29 mouse cellular contexts compared by ENCODE assay signal in genomic region chr12:86280000-86280399, GRCm38 (mm10). TPM values are rescaled to one million over a fixed set of nuclear protein-coding genes. Genes with fewer than 3 reads are reported as not detected.
DNase-seq lines count a peak whose midpoint lies in the region; ATAC-seq and TF ChIP-seq lines count a peak whose summit lies in the region.
"Had no signal": no experiment of that assay in that cellular context is flagged by ENCODE, and none has a peak within 500 bp of the region (broad histone marks: within the 10 kb centered on the region; RNA-seq: fewer than 3 reads in every experiment).

No protein-coding gene starts in this region.

- peak; percentile 28 for DNase-seq in midbrain, embryonic 10.5 days (ENCODE audit: low spot score)
- no peak for DNase-seq in midbrain, postnatal 0 days (ENCODE audit: low spot score)
- DNase-seq in hindbrain, embryonic 14.5 days (ENCODE audit: low spot score), result peak; percentile 49
- peak; percentile 76 for DNase-seq in midbrain, embryonic 14.5 days
- DNase-seq in left cerebral cortex, postnatal 36 days (ENCODE audit: low spot score in 2 of 2), result no peak
- no peak for DNase-seq in kidney, postnatal 4 days
- DNase-seq: adrenal gland, adult 8-10 months; cerebellum, adult 2 months; cerebellum, postnatal 36 days; gastrocnemius, postnatal 10 days; kidney, adult 9 months; kidney, postnatal 14 days; layer of hippocampus, postnatal 36 days; liver, postnatal 0 days; right cerebral cortex, postnatal 4 days; thymus, postnatal 25 days had no signal

- WGBS in forebrain, embryonic 13.5 days, result 21% methylated on average over 10 of the region's 10 CpGs
- 21% methylated on average over 10 of the region's 10 CpGs for WGBS in forebrain, embryonic 16.5 days
- 62% methylated on average over 10 of the region's 10 CpGs for WGBS in midbrain, embryonic 10.5 days
- WGBS in midbrain, postnatal 0 days, result 34% methylated on average over 10 of the region's 10 CpGs
- WGBS in hindbrain, embryonic 14.5 days, result 36% methylated on average over 10 of the region's 10 CpGs
- 14% methylated on average over 10 of the region's 10 CpGs for whole genome bisulfite sequencing in midbrain, embryonic 14.5 days

- peak; percentile 48; the same call in 1 of the 2 replicates for ATAC-seq in forebrain, embryonic 13.5 days
- ATAC-seq in forebrain, embryonic 16.5 days, result no peak
- ATAC-seq in midbrain, postnatal 0 days (ENCODE audit: low FRiP score), result no peak
- no peak for ATAC-seq in hindbrain, embryonic 14.5 days (ENCODE audit: low FRiP score)
- ATAC-seq in midbrain, embryonic 14.5 days (ENCODE audit: low FRiP score, low TSS enrichment), result no peak; the same call in 1 of the 2 replicates
- ATAC-seq: activated CD4-positive, CD25-positive, alpha-beta regulatory T cell, adult 4 months; intestine, embryonic 16.5 days; liver, postnatal 0 days; lung, postnatal 0 days had no signal

- no peak overlapping the region for H3K4me2 ChIP-seq in forebrain, embryonic 13.5 days
- no peak overlapping the region for H3K4me2 ChIP-seq in forebrain, embryonic 16.5 days (ENCODE audit: low read length)
- no peak overlapping the region for H3K4me2 ChIP-seq in midbrain, postnatal 0 days (ENCODE audit: low read depth, low read length, poor library complexity, severe bottlenecking)
- H3K4me2 ChIP-seq in hindbrain, embryonic 14.5 days (replicated peaks), result no peak overlapping the region
- no peak overlapping the region for H3K4me2 ChIP-seq in midbrain, embryonic 14.5 days (ENCODE audit: low read length)
- H3K4me2 ChIP-seq: embryonic facial prominence, embryonic 13.5 days; heart, embryonic 11.5 days; hindbrain, embryonic 15.5 days; limb, embryonic 12.5 days; liver, embryonic 11.5 days; stomach, embryonic 15.5 days had no signal

- no peaks in the 10 kb centered on the region for H3K9me3 ChIP-seq in forebrain, embryonic 13.5 days (replicated peaks)
- H3K9me3 ChIP-seq in forebrain, embryonic 16.5 days (ENCODE audit: control insufficient read depth, low read length), result no peaks in the 10 kb centered on the region
- no peaks in the 10 kb centered on the region for H3K9me3 ChIP-seq in midbrain, embryonic 10.5 days (replicated peaks)
- no peaks in the 10 kb centered on the region for H3K9me3 ChIP-seq in midbrain, postnatal 0 days (ENCODE audit: low read length)
- H3K9me3 ChIP-seq in hindbrain, embryonic 14.5 days (ENCODE audit: control insufficient read depth, low read length), result no peaks in the 10 kb centered on the region
- no peaks in the 10 kb centered on the region for H3K9me3 ChIP-seq in midbrain, embryonic 14.5 days (ENCODE audit: control insufficient read depth, low read length)
- H3K9me3 ChIP-seq: embryonic facial prominence, embryonic 13.5 days; hindbrain, embryonic 15.5 days; limb, embryonic 12.5 days; stomach, embryonic 15.5 days had no signal

- no peak overlapping the region for H3K4me3 ChIP-seq in forebrain, embryonic 13.5 days
- no peak overlapping the region for H3K4me3 ChIP-seq in forebrain, embryonic 16.5 days (replicated peaks; ENCODE audit: low read length)
- no peak overlapping the region for H3K4me3 ChIP-seq in midbrain, embryonic 10.5 days
- H3K4me3 ChIP-seq in midbrain, postnatal 0 days (ENCODE audit: low read depth, low read length), result no peak overlapping the region
- no peak overlapping the region for H3K4me3 ChIP-seq in hindbrain, embryonic 14.5 days (replicated peaks; ENCODE audit: low read length)
- no peak overlapping the region for H3K4me3 ChIP-seq in midbrain, embryonic 14.5 days (replicated peaks; ENCODE audit: low read depth, low read length)
- H3K4me3 ChIP-seq: embryonic facial prominence, embryonic 13.5 days; hindbrain, embryonic 15.5 days; layer of hippocampus, adult 2 months; limb, embryonic 12.5 days; stomach, embryonic 15.5 days had no signal

- H3K36me3 ChIP-seq in forebrain, embryonic 13.5 days (ENCODE audit: poor library complexity, severe bottlenecking), result peaks cover 45% of the 10 kb centered on the region
- no peaks in the 10 kb centered on the region for H3K36me3 ChIP-seq in forebrain, embryonic 16.5 days (ENCODE audit: control insufficient read depth, insufficient read depth)
- H3K36me3 ChIP-seq in midbrain, embryonic 10.5 days, result peaks cover 35% of the 10 kb centered on the region
- peaks cover 4% of the 10 kb centered on the region for H3K36me3 ChIP-seq in midbrain, postnatal 0 days (ENCODE audit: insufficient read depth, low read length)
- peaks cover 22% of the 10 kb centered on the region for H3K36me3 ChIP-seq in hindbrain, embryonic 14.5 days (replicated peaks; ENCODE audit: control insufficient read depth, insufficient read depth)
- peaks cover 27% of the 10 kb centered on the region; the same call in 1 of the 2 replicates for H3K36me3 ChIP-seq in midbrain, embryonic 14.5 days (ENCODE audit: control insufficient read depth, insufficient read depth, low read length)

- no peak for TF ChIP-seq CTCF in midbrain, postnatal 0 days (IDR thresholded peaks at IDR 0.05)

- no peaks in the 10 kb centered on the region for H3K27me3 ChIP-seq in forebrain, embryonic 13.5 days
- no peaks in the 10 kb centered on the region for H3K27me3 ChIP-seq in forebrain, embryonic 16.5 days (replicated peaks; ENCODE audit: control insufficient read depth, insufficient read depth, low read length)
- H3K27me3 ChIP-seq in midbrain, embryonic 10.5 days (ENCODE audit: low read depth, poor library complexity, severe bottlenecking), result peaks cover 10% of the 10 kb centered on the region; the same call in 1 of the 2 replicates
- H3K27me3 ChIP-seq in midbrain, postnatal 0 days (ENCODE audit: insufficient read depth, low read length), result no peaks in the 10 kb centered on the region
- H3K27me3 ChIP-seq in hindbrain, embryonic 14.5 days (ENCODE audit: control insufficient read depth, insufficient read depth, low read length), result no peaks in the 10 kb centered on the region
- no peaks in the 10 kb centered on the region for H3K27me3 ChIP-seq in midbrain, embryonic 14.5 days (ENCODE audit: control insufficient read depth, insufficient read depth, low read length)
- H3K27me3 ChIP-seq: embryonic facial prominence, embryonic 13.5 days; hindbrain, embryonic 15.5 days; limb, embryonic 12.5 days; stomach, embryonic 15.5 days had no signal

- no peak overlapping the region for H3K27ac ChIP-seq in forebrain, embryonic 13.5 days
- H3K27ac ChIP-seq in forebrain, embryonic 16.5 days (ENCODE audit: low read length), result no peak overlapping the region
- H3K27ac ChIP-seq in midbrain, embryonic 10.5 days (replicated peaks), result no peak overlapping the region
- no peak overlapping the region for H3K27ac ChIP-seq in midbrain, postnatal 0 days (ENCODE audit: low read depth, low read length)
- no peak overlapping the region for H3K27ac ChIP-seq in hindbrain, embryonic 14.5 days
- peak overlapping the region; percentile 45; the same call in 1 of the 2 replicates for H3K27ac ChIP-seq in midbrain, embryonic 14.5 days (replicated peaks; ENCODE audit: low read depth, low read length)
- H3K27ac ChIP-seq: embryonic facial prominence, embryonic 13.5 days; hindbrain, embryonic 15.5 days; layer of hippocampus, adult 2 months; limb, embryonic 12.5 days; macrophage; stomach, embryonic 15.5 days had no signal

- peaks cover 15% of the 10 kb centered on the region for H3K4me1 ChIP-seq in forebrain, embryonic 13.5 days
- peaks cover 5% of the 10 kb centered on the region; the same call in 1 of the 2 replicates for H3K4me1 ChIP-seq in forebrain, embryonic 16.5 days (replicated peaks; ENCODE audit: control insufficient read depth, insufficient read depth, low read length)
- peaks cover 51% of the 10 kb centered on the region for H3K4me1 ChIP-seq in midbrain, embryonic 10.5 days
- no peaks in the 10 kb centered on the region; the same call in 1 of the 2 replicates for H3K4me1 ChIP-seq in midbrain, postnatal 0 days (ENCODE audit: insufficient read depth, low read length)
- peaks cover 6% of the 10 kb centered on the region; the same call in 1 of the 2 replicates for H3K4me1 ChIP-seq in hindbrain, embryonic 14.5 days (replicated peaks; ENCODE audit: control insufficient read depth, insufficient read depth, low read length)
- peaks cover 24% of the 10 kb centered on the region; the same call in 1 of the 2 replicates for H3K4me1 ChIP-seq in midbrain, embryonic 14.5 days (ENCODE audit: control insufficient read depth, insufficient read depth, low read length)
- H3K4me1 ChIP-seq: embryonic facial prominence, embryonic 13.5 days; stomach, embryonic 15.5 days had no signal

- H3K9ac ChIP-seq in forebrain, embryonic 13.5 days, result no peak overlapping the region
- H3K9ac ChIP-seq in forebrain, embryonic 16.5 days (replicated peaks; ENCODE audit: low read depth, low read length), result no peak overlapping the region
- H3K9ac ChIP-seq in midbrain, postnatal 0 days (replicated peaks; ENCODE audit: low read length, poor library complexity, severe bottlenecking), result no peak overlapping the region
- H3K9ac ChIP-seq in hindbrain, embryonic 14.5 days, result no peak overlapping the region
- no peak overlapping the region for H3K9ac ChIP-seq in midbrain, embryonic 14.5 days (replicated peaks; ENCODE audit: low read length)
- H3K9ac ChIP-seq: embryonic facial prominence, embryonic 13.5 days; hindbrain, embryonic 15.5 days; limb, embryonic 12.5 days; liver, postnatal 0 days; stomach, embryonic 15.5 days had no signal

- intact Hi-C loops in left cerebral cortex, postnatal 36 days (cut with DNase I), result loop anchor here (10.0 kb wide), 1 partner anchor 145 kb away; no protein-coding TSS in a partner anchor

RNA-seq across cellular contexts. Expression of gene Gpatch2l, which starts 38.3 kb away (rescaled TPM):
- 22.6 and 24.1 TPM in 2 replicates for polyA plus RNA-seq in forebrain, embryonic 13.5 days (2015; fragmentation: Nextera tagmentation; extraction: Ambion mirVana)
- polyA plus RNA-seq in forebrain, embryonic 16.5 days (2015; fragmentation: Nextera tagmentation; extraction: Ambion mirVana), result 35.5 and 35.6 TPM in 2 replicates
- polyA plus RNA-seq in midbrain, embryonic 10.5 days (2016; fragmentation: Nextera tagmentation; extraction: Ambion mirVana), result 18.2 and 20.1 TPM in 2 replicates
- 29.3 and 36.1 TPM in 2 replicates for total RNA-seq in midbrain, postnatal 0 days (2014; rRNA removed)
- polyA plus RNA-seq in midbrain, postnatal 0 days (2015; fragmentation: Nextera tagmentation; extraction: Ambion mirVana), result 21.0 and 23.7 TPM in 2 replicates
- 26.7 and 29.6 TPM in 2 replicates for polyA plus RNA-seq in hindbrain, embryonic 14.5 days (2014; fragmentation: Nextera tagmentation; extraction: Ambion mirVana)
- 23.1 and 31.2 TPM in 2 replicates for polyA plus RNA-seq in midbrain, embryonic 14.5 days (2014; fragmentation: Nextera tagmentation; extraction: Ambion mirVana)
- 10 to 100 TPM; 35.6 to 36.5 TPM for total RNA-seq in left cerebral cortex, postnatal 36 days (2021)

Comparison
In these comparisons a context has a peak if more than half of its experiments do, and no peak if none do; other contexts are left out.
1. DNase-seq: peak in midbrain, embryonic 10.5 days (single experiment), hindbrain, embryonic 14.5 days (single experiment) and midbrain, embryonic 14.5 days (single experiment); none in midbrain, postnatal 0 days (single experiment), left cerebral cortex, postnatal 36 days (0 of 2) and kidney, postnatal 4 days (0 of 2).